Mouse (Mus musculus) lung, adult 2 months (tissue): Measurements from ENCODE around the gene Mcm2.

Experiments
- CTCF ChIP-seq: fragments of 200-500 bp; IDR thresholded peaks from 2 replicates; pipeline ENCODE4 v1.5.1; 2011; ENCODE audit warnings: mild to moderate bottlenecking, low read length, control low read depth; ENCODE audit not compliant: insufficient read depth
- POLR2A ChIP-seq: fragments of 200-500 bp; IDR thresholded peaks from 2 replicates; pipeline ENCODE4 v1.6.1; 2011; ENCODE audit warnings: low read depth, mild to moderate bottlenecking, control low read depth, low read length, borderline replicate concordance; ENCODE audit errors: extremely low read depth

- TF ChIP-seq CTCF (no peak), POLR2A (no peak)
These were observed 38.0 kb upstream of the Mcm2 start for GRCm38 (mm10) chr6:88936342-88937213.
